Mouse (Mus musculus) MEL (cell line): Measurements from ENCODE around the gene Lzts2. TPM values are rescaled to one million over a fixed set of nuclear protein-coding genes. Genes with fewer than 3 reads are reported as not detected.

ENCODE experiments used
- DNase-seq: peaks from one replicate; pipeline ENCODE4 v3.0.0; 2011; ENCODE audit warnings: low read depth, low spot score
- H3K27ac ChIP-seq: 2 replicates; pipeline ENCODE4 v1.5.1; 2012; ENCODE audit warnings: low read depth, mild to moderate bottlenecking, control low read depth, low read length, moderate library complexity; ENCODE audit not compliant: control insufficient read depth
- H3K27me3 ChIP-seq, 2 experiments: fragments of 150-350 bp in 1 of 2; sonication (generic) in 1 of 2; 2 replicates each; pipeline ENCODE4 v1.6.1; 2012; ENCODE audit warnings: low read length in 2 of 2, mild to moderate bottlenecking in 2 of 2, improper control_type of control experiment in 1 of 2, moderate library complexity in 1 of 2; ENCODE audit not compliant: insufficient read depth in 2 of 2, control insufficient read depth in 1 of 2
- H3K36me3 ChIP-seq, 2 experiments: 2 replicates each; pipeline ENCODE4 v1.6.1; 2012 to 2014; ENCODE audit warnings: low read length in 2 of 2, improper control_type of control experiment in 1 of 2, inconsistent platforms in 1 of 2, mild to moderate bottlenecking in 1 of 2; ENCODE audit not compliant: insufficient read depth in 2 of 2, control insufficient read depth in 1 of 2
- H3K4me1 ChIP-seq, 2 experiments: fragments of 150-350 bp in 1 of 2; sonication (generic) in 1 of 2; 2 replicates each; pipeline ENCODE4 v1.6.1; 2012; ENCODE audit warnings: low read length in 2 of 2, improper control_type of control experiment in 1 of 2, mild to moderate bottlenecking in 1 of 2; ENCODE audit not compliant: insufficient read depth in 2 of 2, control insufficient read depth in 1 of 2
- H3K4me3 ChIP-seq, 2 experiments: fragments of 150-350 bp in 1 of 2; sonication (generic) in 1 of 2; 2 replicates each; pipeline ENCODE4 v1.5.1; 2012; ENCODE audit warnings: low read depth in 2 of 2, low read length in 2 of 2, mild to moderate bottlenecking in 2 of 2, moderate library complexity in 2 of 2, control low read depth in 1 of 2, improper control_type of control experiment in 1 of 2; ENCODE audit not compliant: control insufficient read depth in 1 of 2, insufficient read depth in 1 of 2
- H3K79me2 ChIP-seq: 2 replicates; pipeline ENCODE4 v1.6.1; 2012; ENCODE audit warnings: mild to moderate bottlenecking, low read length, moderate library complexity; ENCODE audit not compliant: control insufficient read depth, poor library complexity, insufficient read depth
- H3K9ac ChIP-seq: 2 replicates; pipeline ENCODE4 v1.6.1; 2012; ENCODE audit warnings: low read depth, mild to moderate bottlenecking, control low read depth, low read length, moderate library complexity; ENCODE audit not compliant: control insufficient read depth, poor library complexity, severe bottlenecking
- H3K9me3 ChIP-seq: fragments of 150-350 bp; sonication (generic); replicated peaks from 2 replicates; pipeline ENCODE4 v1.6.1; 2012; ENCODE audit warnings: mild to moderate bottlenecking, low read length, improper control_type of control experiment, moderate library complexity; ENCODE audit not compliant: insufficient read depth
- CHD1 ChIP-seq: IDR thresholded peaks from 2 replicates; pipeline ENCODE4 v1.6.1; 2012; ENCODE audit warnings: low read depth, mild to moderate bottlenecking, inconsistent platforms, low read length, improper control_type of control experiment
- CHD2 ChIP-seq: IDR thresholded peaks from 2 replicates; pipeline ENCODE4 v1.6.1; 2011; ENCODE audit warnings: low read length, improper control_type of control experiment
- CTCF ChIP-seq, 3 experiments: IDR thresholded peaks in 2 of 3; conservative IDR thresholded peaks in 1 of 3; 2 replicates each; pipeline ENCODE4 v1.5.1; 2011 to 2012; ENCODE audit warnings: low read length in 3 of 3, low read depth in 2 of 3, mild to moderate bottlenecking in 2 of 3, improper control_type of control experiment in 1 of 3, inconsistent platforms in 1 of 3, mixed read lengths in 1 of 3, moderate library complexity in 1 of 3; ENCODE audit not compliant: control insufficient read depth in 1 of 3, insufficient read depth in 1 of 3, poor library complexity in 1 of 3, severe bottlenecking in 1 of 3
- E2F4 ChIP-seq: IDR thresholded peaks from 2 replicates; pipeline ENCODE4 v1.6.1; 2011; ENCODE audit warnings: low read depth, low read length, improper control_type of control experiment, borderline replicate concordance
- ELF1 ChIP-seq: IDR thresholded peaks from 2 replicates; pipeline ENCODE4 v1.6.1; 2014; ENCODE audit warnings: low read depth, mild to moderate bottlenecking, inconsistent platforms, low read length, improper control_type of control experiment, moderate library complexity
- EP300 ChIP-seq, 2 experiments: IDR thresholded peaks; 2 replicates each; pipeline ENCODE4 v1.6.1; 2011; ENCODE audit warnings: improper control_type of control experiment in 2 of 2, low read length in 2 of 2, low read depth in 1 of 2, mild to moderate bottlenecking in 1 of 2
- ETS1 ChIP-seq: IDR thresholded peaks from 2 replicates; pipeline ENCODE4 v1.6.1; 2012; ENCODE audit warnings: low read depth, mild to moderate bottlenecking, inconsistent platforms, low read length, improper control_type of control experiment, moderate library complexity
- GATA1 ChIP-seq: IDR thresholded peaks from 2 replicates; pipeline ENCODE4 v1.6.1; 2011; ENCODE audit warnings: low read depth, low read length, improper control_type of control experiment
- MAX ChIP-seq: IDR thresholded peaks from 2 replicates; pipeline ENCODE4 v1.6.1; 2011; ENCODE audit warnings: low read length, improper control_type of control experiment
- MAZ ChIP-seq: IDR thresholded peaks from 2 replicates; pipeline ENCODE4 v1.6.1; 2012; ENCODE audit warnings: low read depth, mild to moderate bottlenecking, inconsistent platforms, low read length, improper control_type of control experiment
- MXI1 ChIP-seq: IDR thresholded peaks from 2 replicates; pipeline ENCODE4 v1.6.1; 2011; ENCODE audit warnings: mild to moderate bottlenecking, low read depth, low read length, improper control_type of control experiment
- NRF1 ChIP-seq: IDR thresholded peaks from 2 replicates; pipeline ENCODE4 v1.6.1; 2014; ENCODE audit warnings: low read depth, mild to moderate bottlenecking, inconsistent platforms, low read length, improper control_type of control experiment, moderate library complexity; ENCODE audit not compliant: poor library complexity, insufficient read depth, severe bottlenecking
- POLR2A ChIP-seq, 2 experiments: IDR thresholded peaks; 2 replicates each; pipeline ENCODE4 v1.6.1; 2011 to 2012; ENCODE audit warnings: low read length in 2 of 2, mild to moderate bottlenecking in 2 of 2, control low read depth in 1 of 2, improper control_type of control experiment in 1 of 2, low read depth in 1 of 2, moderate library complexity in 1 of 2; ENCODE audit not compliant: control insufficient read depth in 1 of 2, insufficient read depth in 1 of 2, poor library complexity in 1 of 2
- RCOR1 ChIP-seq: IDR thresholded peaks from 2 replicates; pipeline ENCODE4 v1.6.1; 2012; ENCODE audit warnings: low read depth, mild to moderate bottlenecking, inconsistent platforms, low read length, improper control_type of control experiment
- SMC3 ChIP-seq: IDR thresholded peaks from 2 replicates; pipeline ENCODE4 v1.6.1; 2011; ENCODE audit warnings: low read depth, low read length, improper control_type of control experiment
- TCF12 ChIP-seq: IDR thresholded peaks from 2 replicates; pipeline ENCODE4 v1.6.1; 2014; ENCODE audit warnings: low read depth, mild to moderate bottlenecking, inconsistent platforms, low read length, improper control_type of control experiment, moderate library complexity
- UBTF ChIP-seq: IDR thresholded peaks from 2 replicates; pipeline ENCODE4 v1.6.1; 2012; ENCODE audit warnings: low read depth, mild to moderate bottlenecking, inconsistent platforms, low read length, improper control_type of control experiment, moderate library complexity, borderline replicate concordance; ENCODE audit not compliant: insufficient read depth
- USF1 ChIP-seq: IDR thresholded peaks from 2 replicates; pipeline ENCODE4 v1.6.1; 2014; ENCODE audit warnings: low read depth, mild to moderate bottlenecking, inconsistent platforms, low read length, improper control_type of control experiment, moderate library complexity
- USF2 ChIP-seq, 2 experiments: IDR thresholded peaks; 2 replicates each; pipeline ENCODE4 v1.6.1; 2011 to 2012; ENCODE audit warnings: improper control_type of control experiment in 2 of 2, low read length in 2 of 2, borderline replicate concordance in 1 of 2, inconsistent platforms in 1 of 2, low read depth in 1 of 2, mild to moderate bottlenecking in 1 of 2; ENCODE audit not compliant: insufficient read depth in 1 of 2
- ZKSCAN1 ChIP-seq: IDR thresholded peaks from 2 replicates; pipeline ENCODE4 v1.6.1; 2012; ENCODE audit warnings: low read depth, mild to moderate bottlenecking, inconsistent platforms, low read length, improper control_type of control experiment, moderate library complexity
- ZNF384 ChIP-seq: IDR thresholded peaks from 2 replicates; pipeline ENCODE4 v1.6.1; 2012; ENCODE audit warnings: low read depth, mild to moderate bottlenecking, inconsistent platforms, low read length, improper control_type of control experiment
- polyA plus RNA-seq, 2 experiments: library from polyadenylated mRNA; stranded (reverse) in 1 of 2; unstranded in 1 of 2; fragments of >175 nt in 1 of 2; fragments of >200 nt in 1 of 2; gene quantifications; 2 replicates each; pipeline versions ENCODE4 v1.2.1 to v1.2.4; 2012; ENCODE audit warnings: low replicate concordance in 2 of 2, low read depth in 1 of 2; ENCODE audit not compliant: insufficient read length in 2 of 2, insufficient read depth in 1 of 2, missing spikeins in 1 of 2
- total RNA-seq: library from RNA; depleted of rRNA; stranded (reverse); fragments of 300-350 nt; gene quantifications from 2 replicates; pipeline ENCODE4 v1.2.3, GENCODE M21; 2012

Gene Lzts2
- total and polyA plus RNA-seq, 3 experiments: 4.0 to 13.1 TPM; not detected in 1

DNA sequence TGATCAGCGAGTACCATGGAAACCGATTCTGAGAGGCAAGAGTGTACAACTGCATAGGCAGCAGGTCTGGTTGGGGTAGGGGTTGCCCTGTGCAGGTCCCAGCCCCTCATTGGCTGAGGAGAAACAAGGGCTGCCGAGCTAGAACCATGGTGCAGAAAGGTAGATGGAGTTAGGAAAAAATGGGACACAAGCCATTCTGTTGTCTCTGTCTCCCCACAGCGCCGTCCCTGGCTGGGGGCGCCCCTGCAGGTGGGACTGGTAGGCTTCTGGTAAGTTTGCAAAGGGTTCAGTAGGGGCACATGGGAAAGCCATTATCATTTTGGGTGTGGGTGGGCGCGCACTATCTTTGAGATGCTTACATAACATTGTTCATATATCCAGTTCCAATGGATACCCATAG is 39.2 kb downstream of the Lzts2 start:
- DNase-seq: no peak
- peaks cover 0 to 18% of the 10 kb centered on the region in 2 experiments; a peak in 2 of 4 replicates for H3K36me3 ChIP-seq

DNA sequence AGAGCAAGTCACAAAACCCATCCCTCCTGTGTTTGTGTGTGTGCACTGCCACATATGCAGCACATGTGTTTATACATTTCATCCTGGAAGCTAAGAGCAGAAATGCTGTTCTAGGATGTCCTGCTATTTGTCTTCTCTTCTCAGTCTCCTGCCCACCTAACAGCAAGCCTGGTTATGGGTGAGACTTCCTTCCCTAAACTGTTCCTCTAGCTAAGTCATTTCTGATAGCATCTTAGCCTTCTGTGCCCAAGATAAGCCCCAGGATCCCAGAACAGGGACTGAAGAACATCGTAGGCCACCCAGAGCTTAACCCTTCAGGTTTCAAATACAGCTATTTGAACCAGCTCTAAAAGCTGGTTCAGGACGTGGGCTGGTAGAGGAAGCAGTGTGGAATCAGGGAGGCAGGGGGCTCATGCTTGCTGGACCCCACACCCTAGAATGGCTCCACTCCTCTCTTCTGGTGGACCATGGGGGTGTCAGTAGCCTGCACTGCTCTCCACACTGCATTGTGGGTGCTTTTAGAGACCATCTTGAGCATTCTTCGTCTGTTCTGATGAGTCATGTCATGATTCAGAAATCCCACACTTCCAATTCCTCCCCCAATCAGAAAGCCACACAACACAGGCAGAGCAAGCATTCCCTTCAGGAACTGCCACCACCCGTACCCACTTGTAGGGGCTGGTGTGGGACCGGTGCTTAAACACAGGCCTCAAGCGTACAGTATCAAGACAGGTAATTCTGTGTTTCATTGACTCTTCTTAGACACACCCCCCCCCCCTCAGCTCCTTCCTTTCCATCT is 40.9 kb downstream of the Lzts2 start:
- H3K4me3 ChIP-seq: no peak overlapping the region
- peaks cover 10 to 31% of the 10 kb centered on the region in 2 experiments for H3K4me1 ChIP-seq

More for the DNA sequence above, 39.2 kb downstream of the Lzts2 start:
- H3K4me3 ChIP-seq: no peak overlapping the region
- TF ChIP-seq CHD2 (no peak), UBTF (no peak), MAZ (no peak), CHD1 (no peak), ZNF384 (no peak), ZKSCAN1 (no peak), USF1 (no peak), NRF1 (no peak), USF2 (IDR thresholded peaks at IDR 0.05; ENCODE audit: borderline replicate concordance in 1 of 2, insufficient read depth in 1 of 2, low read depth in 1 of 2, low read length in 2 of 2) (no peak)
- no peaks in the 10 kb centered on the region for H3K9me3 ChIP-seq
- H3K27ac ChIP-seq: no peak overlapping the region
- peaks cover 10 to 30% of the 10 kb centered on the region in 2 experiments for H3K4me1 ChIP-seq
- no peak overlapping the region for H3K9ac ChIP-seq
- no peaks in the 10 kb centered on the region; the same call in 1 of the 2 replicates for H3K79me2 ChIP-seq
- H3K27me3 ChIP-seq: no peaks in the 10 kb centered on the region

More for the DNA sequence above, 40.9 kb downstream of the Lzts2 start:
- peak; percentile 56 for DNase-seq
- peak overlapping the region; percentile 14; the same call in 1 of the 2 replicates for H3K27ac ChIP-seq
- no peak for TF ChIP-seq POLR2A (IDR thresholded peaks at IDR 0.05; ENCODE audit: control insufficient read depth in 1 of 2, insufficient read depth in 1 of 2, low read depth in 1 of 2, low read length in 2 of 2, poor library complexity in 1 of 2)
- peak; percentile 62 for TF ChIP-seq RCOR1
- peak; percentile 50; the same call in 1 of the 2 replicates for TF ChIP-seq ETS1
- TF ChIP-seq TCF12: peak; percentile 55; the same call in 1 of the 2 replicates
- TF ChIP-seq GATA1: peak; percentile 84
- no peak for TF ChIP-seq ELF1
- 0 out of 2 replicates have a peak, but pooled peaks have one; percentile 42 for TF ChIP-seq MXI1
- 0 out of 6 replicates have a peak, but pooled peaks of 1 of the 3 experiments have one; percentile 5 for TF ChIP-seq CTCF (IDR thresholded peaks at IDR 0.05 in 2 of 3, conservative IDR thresholded peaks at IDR 0.05 in 1 of 3; ENCODE audit: control insufficient read depth in 1 of 3, insufficient read depth in 1 of 3, low read depth in 2 of 3, low read length in 3 of 3, poor library complexity in 1 of 3, severe bottlenecking in 1 of 3)
- TF ChIP-seq SMC3: 0 out of 2 replicates have a peak, but pooled peaks have one; percentile 14
- TF ChIP-seq NRF1: no peak
- TF ChIP-seq E2F4: no peak
- 0 out of 2 replicates have a peak, but pooled peaks have one; percentile 29 for TF ChIP-seq MAX
- TF ChIP-seq EP300 (IDR thresholded peaks at IDR 0.05; ENCODE audit: low read depth in 1 of 2, low read length in 2 of 2): peak; percentile 57 to 69
- TF ChIP-seq, all 39 proteins: peak for 9
- Histone ChIP-seq H3K36me3 (peaks cover 0 to 25% of the 10 kb centered on the region in 2 experiments; a peak in 2 of 4 replicates), H3K27me3 (no peaks in the 10 kb centered on the region), H3K9me3 (no peaks in the 10 kb centered on the region), H3K9ac (no peak overlapping the region), H3K79me2 (peaks cover 3% of the 10 kb centered on the region; the same call in 1 of the 2 replicates)
